Mouse (Mus musculus) kidney, embryonic 14.5 days (tissue): ENCODE data around the gene Pgp. TPM values are rescaled to one million over a fixed set of nuclear protein-coding genes. Genes with fewer than 3 reads are reported as not detected.
"Not testable (repeated sequence)": the region's sequence is repeated elsewhere in the genome, so short reads cannot be mapped to it uniquely, and the experiment has no call there.

Experiments
- ATAC-seq: fragments of 200-750 bp; cut with Nextera tagmentation; 2 replicates; pipeline ENCODE4 v1.8.0; 2017; ENCODE audit warnings: moderate number of reproducible peaks, mild to moderate bottlenecking, moderate TSS enrichment, moderate library complexity; ENCODE audit not compliant: low FRiP score, low TSS enrichment
- H3K27ac ChIP-seq: fragments of 300-500 bp; sonication (generic); 2 replicates; pipeline ENCODE4 v1.5.1; 2014; ENCODE audit warnings: low read depth, mild to moderate bottlenecking, low read length, moderate library complexity, mixed read lengths
- H3K27me3 ChIP-seq: fragments of 300-500 bp; sonication (generic); 2 replicates; pipeline ENCODE4 v1.6.1; 2014; ENCODE audit warnings: mild to moderate bottlenecking, low read length; ENCODE audit not compliant: control insufficient read depth, insufficient read depth
- H3K36me3 ChIP-seq: fragments of 300-500 bp; sonication (generic); 2 replicates; pipeline ENCODE4 v1.6.1; 2014; ENCODE audit warnings: low read length, mixed read lengths; ENCODE audit not compliant: control insufficient read depth, insufficient read depth
- H3K4me1 ChIP-seq: fragments of 300-500 bp; sonication (generic); 2 replicates; pipeline ENCODE4 v1.6.1; 2014; ENCODE audit warnings: low read length, mixed read lengths; ENCODE audit not compliant: control insufficient read depth, insufficient read depth
- H3K4me2 ChIP-seq: fragments of 300-500 bp; sonication (generic); replicated peaks from 2 replicates; pipeline ENCODE4 v1.6.1; 2014; ENCODE audit warnings: low read depth, mild to moderate bottlenecking, low read length
- H3K4me3 ChIP-seq: fragments of 300-500 bp; sonication (generic); 2 replicates; pipeline ENCODE4 v1.5.1; 2014; ENCODE audit warnings: mild to moderate bottlenecking, low read length
- H3K9ac ChIP-seq: fragments of 300-500 bp; sonication (generic); 2 replicates; pipeline ENCODE4 v1.6.1; 2014; ENCODE audit warnings: low read depth, mild to moderate bottlenecking, low read length, moderate library complexity
- H3K9me3 ChIP-seq: fragments of 300-500 bp; sonication (generic); 2 replicates; pipeline ENCODE4 v1.6.1; 2016; ENCODE audit warnings: low read length; ENCODE audit not compliant: control insufficient read depth
- WGBS: fragments of 180-500 bp; shearing (Covaris S2); extraction: QIAGEN DNeasy Blood & Tissue Kit; methylation state at CpG from one replicate; pipeline ENCODE4 v1.1.7; 2014; 5-methylcytosine and 5-hydroxymethylcytosine counted together
- polyA plus RNA-seq: library from polyadenylated mRNA; unstranded; fragments of >200 nt; fragmentation: Nextera tagmentation; extraction: Ambion mirVana; gene quantifications from 2 replicates; pipeline ENCODE4 v1.2.1, GENCODE M21; 2014

Gene Pgp
- 54.1 and 65.0 TPM in 2 replicates for polyA plus RNA-seq

GRCm38 (mm10) chr17:24469910-24470602 lies at the start of gene Pgp, which contains the start of gene E4f1:
TSS of gene Pgp (plus strand) at chr17:24470392.
TSS of gene E4f1 (minus strand) at chr17:24470313.
- H3K9me3 ChIP-seq: no peaks in the 10 kb centered on the region
- ATAC-seq: peak; percentile 96
- no peaks in the 10 kb centered on the region for H3K27me3 ChIP-seq
- peak within 1 kb of the TSS; percentile 73; the same call in 1 of the 2 replicates for H3K27ac ChIP-seq
- peak within 1 kb of the TSS; percentile 86 for H3K4me3 ChIP-seq
- peaks cover 15% of the 10 kb centered on the region for H3K36me3 ChIP-seq
- H3K4me2 ChIP-seq: peak within 1 kb of the TSS; percentile 98
- H3K9ac ChIP-seq: peak within 1 kb of the TSS; percentile 81
- peaks cover 35% of the 10 kb centered on the region for H3K4me1 ChIP-seq
- WGBS: under 1% methylated on average over 49 of the region's 75 CpGs

GRCm38 (mm10) chr17:24423114-24423513 lies 47.1 kb upstream of the Pgp start:
- WGBS: 90% methylated on average over 4 of the region's 4 CpGs
- no peak overlapping the region for H3K9ac ChIP-seq
- no peak overlapping the region for H3K4me3 ChIP-seq
- H3K4me2 ChIP-seq: no peak overlapping the region
- ATAC-seq: no peak
- H3K9me3 ChIP-seq: no peaks in the 10 kb centered on the region
- H3K36me3 ChIP-seq: peaks cover 74% of the 10 kb centered on the region
- no peak overlapping the region for H3K27ac ChIP-seq
- H3K4me1 ChIP-seq: 0 out of 2 replicates have a peak, but pooled peaks cover 3% of the 10 kb centered on the region
- H3K27me3 ChIP-seq: no peaks in the 10 kb centered on the region

GRCm38 (mm10) chr17:24424489-24424888 lies 45.7 kb upstream of the Pgp start:
- Histone ChIP-seq H3K36me3 (peaks cover 60% of the 10 kb centered on the region), H3K4me3 (no peak overlapping the region), H3K27me3 (no peaks in the 10 kb centered on the region), H3K27ac (no peak overlapping the region), H3K9ac (no peak overlapping the region), H3K9me3 (no peaks in the 10 kb centered on the region), H3K4me2 (no peak overlapping the region), H3K4me1 (0 out of 2 replicates have a peak, but pooled peaks cover 3% of the 10 kb centered on the region)
- 94% methylated on average over 5 of the region's 5 CpGs for WGBS
- ATAC-seq: no peak

- H3K4me3 ChIP-seq, H3K4me1 ChIP-seq, ATAC-seq, H3K27ac ChIP-seq, H3K27me3 ChIP-seq, H3K4me2 ChIP-seq, H3K9ac ChIP-seq, H3K9me3 ChIP-seq: not testable (repeated sequence)
- 97% methylated on average over 4 of the region's 8 CpGs for WGBS
- H3K36me3 ChIP-seq: peaks cover 52% of the 10 kb centered on the region
These were observed 44.9 kb upstream of the Pgp start for GRCm38 (mm10) chr17:24425326-24425725.

GRCm38 (mm10) chr17:24425905-24426304 lies 44.3 kb upstream of the Pgp start:
- WGBS: 87% methylated on average over 7 of the region's 7 CpGs
- no peak overlapping the region; the same call in 1 of the 2 replicates for H3K27ac ChIP-seq
- H3K4me3 ChIP-seq: peak overlapping the region; percentile 77; the same call in 1 of the 2 replicates
- H3K9ac ChIP-seq: no peak overlapping the region
- no peaks in the 10 kb centered on the region for H3K9me3 ChIP-seq
- no peaks in the 10 kb centered on the region for H3K27me3 ChIP-seq
- H3K4me2 ChIP-seq: no peak overlapping the region
- H3K36me3 ChIP-seq: peaks cover 46% of the 10 kb centered on the region
- ATAC-seq: no peak
- 0 out of 2 replicates have a peak, but pooled peaks cover 3% of the 10 kb centered on the region for H3K4me1 ChIP-seq

- ATAC-seq: peak; percentile 99
- Histone ChIP-seq H3K9me3 (no peaks in the 10 kb centered on the region), H3K27ac (peak within 1 kb of the TSS; percentile 95), H3K36me3 (peaks cover 39% of the 10 kb centered on the region), H3K4me2 (peak within 1 kb of the TSS; percentile 53), H3K9ac (peak within 1 kb of the TSS; percentile 87), H3K27me3 (no peaks in the 10 kb centered on the region), H3K4me1 (0 out of 2 replicates have a peak, but pooled peaks cover 3% of the 10 kb centered on the region), H3K4me3 (peak within 1 kb of the TSS; percentile 77)
- WGBS: under 1% methylated on average over 47 of the region's 48 CpGs
These were observed 43.6 kb upstream of the Pgp start, which contains the start of gene Eci1 for GRCm38 (mm10) chr17:24426471-24427169. TSS of gene Eci1 (plus strand) at chr17:24426641.

GRCm38 (mm10) chr17:24427170-24427557 lies 43.0 kb upstream of the Pgp start:
- peak overlapping the region; percentile 77 for H3K4me3 ChIP-seq
- peak overlapping the region; percentile 53 for H3K4me2 ChIP-seq
- WGBS: 2% methylated on average over 8 of the region's 8 CpGs
- 0 out of 2 replicates have a peak, but pooled peaks cover 3% of the 10 kb centered on the region for H3K4me1 ChIP-seq
- H3K27me3 ChIP-seq: no peaks in the 10 kb centered on the region
- H3K9me3 ChIP-seq: no peaks in the 10 kb centered on the region
- peak; percentile 18; the same call in 1 of the 2 replicates for ATAC-seq
- peak overlapping the region; percentile 95; the same call in 1 of the 2 replicates for H3K27ac ChIP-seq
- H3K36me3 ChIP-seq: peaks cover 34% of the 10 kb centered on the region
- H3K9ac ChIP-seq: peak overlapping the region; percentile 87; the same call in 1 of the 2 replicates

GRCm38 (mm10) chr17:24429201-24429983 lies 40.8 kb upstream of the Pgp start:
- H3K4me3 ChIP-seq: no peak overlapping the region
- H3K9me3 ChIP-seq: no peaks in the 10 kb centered on the region
- H3K36me3 ChIP-seq: peaks cover 15% of the 10 kb centered on the region
- no peak for ATAC-seq
- H3K4me2 ChIP-seq: no peak overlapping the region
- 80% methylated on average over 14 of the region's 14 CpGs for WGBS
- H3K4me1 ChIP-seq: 0 out of 2 replicates have a peak, but pooled peaks cover 3% of the 10 kb centered on the region
- no peaks in the 10 kb centered on the region for H3K27me3 ChIP-seq
- no peak overlapping the region for H3K9ac ChIP-seq
- H3K27ac ChIP-seq: no peak overlapping the region
